Mouse (Mus musculus) hindbrain, postnatal 0 days (tissue): Measurements from ENCODE around the gene Sit1. TPM values are rescaled to one million over a fixed set of nuclear protein-coding genes. Genes with fewer than 3 reads are reported as not detected.
A peak's percentile ranks its signal among the peaks of the same experiment; 100 is the strongest.

Experiments
- ATAC-seq: fragments of 200-750 bp; cut with Nextera tagmentation; 2 replicates; pipeline ENCODE4 v1.8.0; 2017; ENCODE audit warnings: mild to moderate bottlenecking, moderate TSS enrichment, moderate library complexity
- DNase-seq: peaks from one replicate; pipeline ENCODE4 v3.0.0-alpha.2; 2015; ENCODE audit warnings: low spot score
- H3K27ac ChIP-seq: fragments of 300-500 bp; sonication (generic); 2 replicates; pipeline ENCODE4 v1.5.1; 2014; ENCODE audit warnings: mild to moderate bottlenecking
- H3K27me3 ChIP-seq: fragments of 300-500 bp; sonication (generic); 2 replicates; pipeline ENCODE4 v1.6.1; 2014; ENCODE audit warnings: low read length, mixed read lengths; ENCODE audit not compliant: insufficient read depth
- H3K36me3 ChIP-seq: fragments of 300-500 bp; sonication (generic); 2 replicates; pipeline ENCODE4 v1.6.1; 2014; ENCODE audit warnings: low read length, mixed read lengths; ENCODE audit not compliant: insufficient read depth
- H3K4me1 ChIP-seq: fragments of 300-500 bp; sonication (generic); 2 replicates; pipeline ENCODE4 v1.6.1; 2014; ENCODE audit warnings: antibody characterized with exemption, low read length, mixed read lengths; ENCODE audit not compliant: insufficient read depth
- H3K4me2 ChIP-seq: fragments of 300-500 bp; sonication (generic); 2 replicates; pipeline ENCODE4 v1.6.1; 2014; ENCODE audit warnings: low read depth, mild to moderate bottlenecking, low read length, moderate library complexity, mixed read lengths
- H3K4me3 ChIP-seq: fragments of 300-500 bp; sonication (generic); 2 replicates; pipeline ENCODE4 v1.5.1; 2014; ENCODE audit warnings: low read length
- H3K9ac ChIP-seq: fragments of 300-500 bp; sonication (generic); replicated peaks from 2 replicates; pipeline ENCODE4 v1.6.1; 2014; ENCODE audit warnings: mild to moderate bottlenecking, low read length, moderate library complexity, mixed read lengths
- H3K9me3 ChIP-seq: fragments of 300-500 bp; sonication (generic); 2 replicates; pipeline ENCODE4 v1.6.1; 2016; ENCODE audit warnings: low read length, mixed read lengths
- CTCF ChIP-seq: IDR thresholded peaks from 2 replicates; pipeline ENCODE4 v1.5.1; 2016; ENCODE audit warnings: antibody characterized with exemption, control low read depth, low read depth
- WGBS: fragments of 180-500 bp; shearing (Covaris S2); extraction: QIAGEN DNeasy Blood & Tissue Kit; methylation state at CpG from one replicate; pipeline ENCODE4 v1.1.7; 2014; 5-methylcytosine and 5-hydroxymethylcytosine counted together
- polyA plus RNA-seq: library from polyadenylated mRNA; unstranded; fragments of >200 nt; fragmentation: Nextera tagmentation; extraction: Ambion mirVana; gene quantifications from 2 replicates; pipeline ENCODE4 v1.2.1, GENCODE M21; 2015
- total RNA-seq: library from RNA; depleted of rRNA; stranded (reverse); fragments of >200 nt; gene quantifications from 2 replicates; pipeline ENCODE4 v1.2.3, GENCODE M21; 2014; rRNA removed

The Sit1 gene
- total and polyA plus RNA-seq, 2 experiments from 2014 or later, result not detected

DNA sequence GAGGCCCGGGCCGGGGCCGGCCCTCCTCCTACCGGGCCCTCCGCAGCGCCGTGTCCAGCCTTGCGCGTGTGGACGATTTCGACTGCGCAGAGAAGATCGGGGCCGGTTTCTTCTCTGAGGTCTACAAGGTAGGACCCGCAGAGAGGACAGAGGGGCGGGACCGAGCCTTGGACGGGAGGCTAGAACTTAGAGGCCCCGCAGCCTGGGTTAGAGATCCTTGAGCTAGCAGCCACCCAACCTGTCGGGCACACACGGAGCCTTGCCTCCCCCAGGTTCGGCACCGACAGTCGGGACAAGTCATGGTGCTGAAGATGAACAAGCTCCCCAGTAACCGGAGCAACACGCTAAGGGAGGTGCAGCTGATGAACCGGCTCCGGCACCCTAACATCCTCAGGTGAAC, 40.0 kb downstream of the Sit1 start:
- no peak for TF ChIP-seq CTCF
- peak; percentile 34 for DNase-seq
- Histone ChIP-seq H3K4me3 (peak overlapping the region; percentile 96), H3K9ac (peak overlapping the region; percentile 99), H3K4me2 (peak overlapping the region; percentile 93), H3K27me3 (no peaks in the 10 kb centered on the region), H3K27ac (peak overlapping the region; percentile 91), H3K4me1 (peaks cover 9% of the 10 kb centered on the region), H3K36me3 (peaks cover 29% of the 10 kb centered on the region), H3K9me3 (no peaks in the 10 kb centered on the region)
- WGBS, result 1% methylated on average over 25 of the region's 28 CpGs
- ATAC-seq, result peak; percentile 5; the same call in 1 of the 2 replicates

DNA sequence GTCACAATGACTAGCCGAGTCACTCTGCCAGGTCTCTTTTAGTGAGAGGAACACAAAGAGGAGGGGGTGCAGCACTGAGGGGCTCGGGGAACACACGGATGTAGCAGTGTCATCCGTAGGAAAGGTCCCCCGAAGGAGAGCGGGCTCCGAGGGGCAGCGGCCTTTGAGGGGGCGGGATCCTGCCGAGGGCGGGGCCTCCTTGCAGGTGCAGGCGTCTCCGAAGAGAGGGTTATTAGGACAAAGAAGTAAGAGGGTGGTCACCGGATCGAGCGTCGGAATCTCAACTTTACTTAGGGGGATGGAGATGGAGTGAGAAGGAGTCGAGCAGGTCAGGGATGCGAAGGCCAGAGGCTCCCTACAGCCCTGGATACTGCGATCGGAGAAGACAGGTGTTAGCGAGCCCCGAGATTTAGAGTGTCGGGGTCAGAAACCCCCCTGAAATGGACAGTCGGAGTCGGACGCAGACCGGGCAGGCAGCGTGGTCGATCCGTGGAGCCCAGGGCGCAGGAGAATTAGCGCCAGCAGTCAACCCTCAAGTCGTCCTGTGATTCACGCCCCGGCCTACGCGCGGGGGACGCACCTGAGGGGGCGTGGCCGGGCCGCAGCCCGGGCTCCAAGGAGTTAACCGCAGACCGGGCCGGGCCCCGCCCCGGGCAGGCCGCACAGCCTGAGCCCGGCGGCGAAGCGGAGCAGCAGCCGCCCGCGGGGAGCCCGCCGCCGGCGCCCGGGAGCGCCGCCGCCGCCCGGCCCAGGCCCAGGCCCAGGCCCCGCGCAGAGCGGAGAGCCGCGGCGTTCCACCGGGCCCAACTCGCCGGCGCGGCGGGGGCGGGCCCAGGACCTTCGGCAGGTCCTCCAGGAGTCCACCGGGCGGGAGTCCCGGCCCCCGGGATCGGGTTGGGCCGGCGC, 40.8 kb downstream of the Sit1 start:
- H3K4me1 ChIP-seq, result peaks cover 9% of the 10 kb centered on the region
- H3K9me3 ChIP-seq, result no peaks in the 10 kb centered on the region
- H3K4me3 ChIP-seq, result peak overlapping the region; percentile 96
- peak; percentile 52 for ATAC-seq
- peak; percentile 87 for DNase-seq
- H3K4me2 ChIP-seq, result peak overlapping the region; percentile 93
- no peak for TF ChIP-seq CTCF
- H3K36me3 ChIP-seq, result peaks cover 28% of the 10 kb centered on the region
- peak overlapping the region; percentile 91 for H3K27ac ChIP-seq
- H3K9ac ChIP-seq, result peak overlapping the region; percentile 99
- no peaks in the 10 kb centered on the region for H3K27me3 ChIP-seq
- 2% methylated on average over 83 of the region's 88 CpGs for WGBS

DNA sequence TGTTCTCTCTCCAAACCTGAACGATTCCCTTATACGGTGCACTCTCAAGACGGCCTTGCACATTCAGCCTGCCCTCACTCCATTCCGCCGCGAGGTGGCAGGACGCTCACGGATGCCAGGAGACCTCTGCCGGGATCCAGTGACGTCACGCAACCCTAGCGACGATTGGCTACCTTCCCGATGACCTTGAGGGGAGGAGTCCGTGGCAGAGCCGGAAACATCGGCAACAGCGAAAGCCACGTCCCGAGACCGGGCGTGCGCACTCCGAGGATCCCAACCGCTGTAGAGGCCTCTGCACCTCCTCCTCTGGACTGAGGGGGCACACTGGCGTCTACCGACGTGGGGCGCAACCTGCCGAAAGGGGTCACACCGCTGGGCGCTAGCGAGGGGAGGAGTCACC, 41.5 kb downstream of the Sit1 start:
- H3K27me3 ChIP-seq, result no peaks in the 10 kb centered on the region
- peaks cover 21% of the 10 kb centered on the region for H3K36me3 ChIP-seq
- peaks cover 9% of the 10 kb centered on the region for H3K4me1 ChIP-seq
- H3K27ac ChIP-seq, result peak overlapping the region; percentile 91
- WGBS, result under 1% methylated on average over 33 of the region's 33 CpGs
- TF ChIP-seq CTCF, result peak; percentile 96
- H3K4me3 ChIP-seq, result peak overlapping the region; percentile 96
- H3K4me2 ChIP-seq, result peak overlapping the region; percentile 93
- peak overlapping the region; percentile 99 for H3K9ac ChIP-seq
- ATAC-seq (peak; percentile 96), DNase-seq (peak; percentile 100)
- H3K9me3 ChIP-seq, result no peaks in the 10 kb centered on the region

DNA sequence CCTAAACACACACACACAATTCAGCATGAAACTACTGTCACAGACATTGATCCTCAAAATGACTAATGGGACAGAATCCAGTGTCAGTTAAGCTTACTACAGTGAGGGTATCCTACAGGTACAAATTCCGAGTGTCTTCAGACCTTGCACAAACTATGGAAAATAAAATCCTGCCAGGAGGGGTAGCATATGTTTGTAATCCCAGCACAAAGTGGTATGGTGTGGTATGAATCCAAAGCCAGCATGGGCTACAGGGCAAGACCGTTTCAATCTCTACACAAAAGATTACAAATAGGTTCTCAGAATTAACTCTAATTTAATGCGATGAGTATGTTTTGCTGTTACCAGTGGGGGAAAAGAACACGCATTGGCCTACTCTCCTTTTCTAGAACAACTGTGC, 41.9 kb downstream of the Sit1 start, which contains the start of gene Tesk1:
Tesk1 (plus strand) TSS at position 301 of the 400 bp plus-strand sequence.
- ATAC-seq, result peak; percentile 4; the same call in 1 of the 2 replicates
- Histone ChIP-seq H3K36me3 (peaks cover 17% of the 10 kb centered on the region), H3K27ac (peak within 1 kb of the TSS; percentile 91), H3K9ac (peak within 1 kb of the TSS; percentile 99), H3K4me2 (peak within 1 kb of the TSS; percentile 93), H3K4me3 (peak within 1 kb of the TSS; percentile 96), H3K9me3 (no peaks in the 10 kb centered on the region), H3K4me1 (peaks cover 9% of the 10 kb centered on the region), H3K27me3 (no peaks in the 10 kb centered on the region)
- TF ChIP-seq CTCF, result no peak
- DNase-seq, result no peak
- WGBS, result 22% methylated on average over 4 of the region's 4 CpGs

DNA sequence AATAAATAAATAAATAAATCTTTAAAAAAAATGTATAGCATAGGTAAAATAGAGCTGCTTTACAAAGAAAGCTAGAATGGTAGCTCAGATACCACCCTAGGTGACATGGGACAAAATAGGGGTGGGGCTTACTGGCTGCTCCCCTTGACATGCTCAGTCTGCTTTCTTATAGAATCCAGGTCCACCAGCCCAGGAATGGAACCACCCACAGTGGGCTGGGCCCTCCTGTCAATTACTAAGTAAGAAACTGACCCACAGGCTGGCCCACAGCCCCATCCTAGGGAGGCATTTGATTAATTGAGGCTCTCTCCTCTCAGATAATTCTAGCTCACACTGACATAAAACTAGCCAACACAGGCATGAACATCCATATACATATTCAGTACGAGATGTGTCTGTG, 50.7 kb downstream of the Sit1 start:
- Histone ChIP-seq H3K36me3 (no peaks in the 10 kb centered on the region), H3K9me3 (no peaks in the 10 kb centered on the region), H3K27me3 (no peaks in the 10 kb centered on the region), H3K4me1 (no peaks in the 10 kb centered on the region), H3K4me2 (no peak overlapping the region), H3K9ac (no peak overlapping the region), H3K4me3 (no peak overlapping the region), H3K27ac (no peak overlapping the region)
- DNase-seq, result no peak
- ATAC-seq, result no peak
- TF ChIP-seq CTCF, result no peak
- 86% methylated on average over 1 of the region's 1 CpGs for WGBS

Other genes with a start within 250 kb of the Sit1 start
- gene Atp8b5, start 216.6 kb downstream of the Sit1 start, total RNA-seq, result 0.32 and 2.4 TPM in 2 replicates
- 0.44 and 0.54 TPM in 2 replicates for gene Atp8b5, start 216.6 kb downstream of the Sit1 start, polyA plus RNA-seq
- 151 and 189 TPM in 2 replicates for gene Rusc2, start 101.8 kb downstream of the Sit1 start, total RNA-seq
- gene Rusc2, start 101.8 kb downstream of the Sit1 start, polyA plus RNA-seq, result 51.3 and 63.8 TPM in 2 replicates
- 0.61 and 1.4 TPM in 2 replicates for gene Fam166b, start 54.6 kb downstream of the Sit1 start, total RNA-seq
- gene Fam166b, start 54.6 kb downstream of the Sit1 start, polyA plus RNA-seq, result 1.6 TPM in 2 replicates
- gene Tesk1, start 41.8 kb downstream of the Sit1 start, total RNA-seq, result 157 and 171 TPM in 2 replicates
- gene Tesk1, start 41.8 kb downstream of the Sit1 start, polyA plus RNA-seq, result 16.2 and 17.8 TPM in 2 replicates
- not detected in 2 replicates for gene Cd72, start 29.1 kb downstream of the Sit1 start, total RNA-seq
- gene Cd72, start 29.1 kb downstream of the Sit1 start, polyA plus RNA-seq, result 4.4 and 4.7 TPM in 2 replicates
- gene Ccdc107, start 9.2 kb upstream of the Sit1 start, total RNA-seq, result 36.6 and 89.9 TPM in 2 replicates
- gene Ccdc107, start 9.2 kb upstream of the Sit1 start, polyA plus RNA-seq, result 104 and 108 TPM in 2 replicates
- gene Arhgef39, start 16.0 kb upstream of the Sit1 start, total RNA-seq, result 6.9 and 20.6 TPM in 2 replicates
- gene Arhgef39, start 16.0 kb upstream of the Sit1 start, polyA plus RNA-seq, result 4.5 and 8.0 TPM in 2 replicates
- gene Car9, start 23.2 kb upstream of the Sit1 start, total RNA-seq, result 0.26 TPM in 1 of 2 replicates, not detected in the other
- 0.50 and 1.1 TPM in 2 replicates for gene Car9, start 23.2 kb upstream of the Sit1 start, polyA plus RNA-seq
- gene Tpm2, start 40.0 kb upstream of the Sit1 start, total RNA-seq, result 2.4 and 5.9 TPM in 2 replicates
- gene Tpm2, start 40.0 kb upstream of the Sit1 start, polyA plus RNA-seq, result 7.7 and 9.4 TPM in 2 replicates
- gene Creb3, start 78.6 kb upstream of the Sit1 start, total RNA-seq, result 40.1 and 75.9 TPM in 2 replicates
- 77.9 and 82.8 TPM in 2 replicates for gene Creb3, start 78.6 kb upstream of the Sit1 start, polyA plus RNA-seq
- 43.0 and 51.0 TPM in 2 replicates for gene Tln1, start 79.0 kb upstream of the Sit1 start, total RNA-seq
- gene Tln1, start 79.0 kb upstream of the Sit1 start, polyA plus RNA-seq, result 69.9 and 70.3 TPM in 2 replicates
- 18.9 and 31.2 TPM in 2 replicates for gene Rgp1, start 95.0 kb upstream of the Sit1 start, total RNA-seq
- 11.5 and 13.5 TPM in 2 replicates for gene Rgp1, start 95.0 kb upstream of the Sit1 start, polyA plus RNA-seq
- 34.0 and 36.3 TPM in 2 replicates for gene Gba2, start 95.1 kb upstream of the Sit1 start, total RNA-seq
- 45.4 and 47.6 TPM in 2 replicates for gene Gba2, start 95.1 kb upstream of the Sit1 start, polyA plus RNA-seq
- not detected in 2 replicates for gene Msmp, start 100.8 kb upstream of the Sit1 start, total RNA-seq
- 1.2 and 1.9 TPM in 2 replicates for gene Msmp, start 100.8 kb upstream of the Sit1 start, polyA plus RNA-seq
- 25.0 and 41.3 TPM in 2 replicates for gene Npr2, start 148.2 kb upstream of the Sit1 start, total RNA-seq
- 8.8 and 8.9 TPM in 2 replicates for gene Npr2, start 148.2 kb upstream of the Sit1 start, polyA plus RNA-seq
- 6.8 and 17.0 TPM in 2 replicates for gene Spag8, start 169.9 kb upstream of the Sit1 start, total RNA-seq
- gene Spag8, start 169.9 kb upstream of the Sit1 start, polyA plus RNA-seq, result 7.8 and 8.2 TPM in 2 replicates
- 86.8 and 131 TPM in 2 replicates for gene Hint2, start 172.7 kb upstream of the Sit1 start, total RNA-seq
- gene Hint2, start 172.7 kb upstream of the Sit1 start, polyA plus RNA-seq, result 98.7 and 107 TPM in 2 replicates
- 25.3 and 31.6 TPM in 2 replicates for gene Tmem8b, start 185.2 kb upstream of the Sit1 start, total RNA-seq
- gene Tmem8b, start 185.2 kb upstream of the Sit1 start, polyA plus RNA-seq, result 10.3 and 11.4 TPM in 2 replicates
- gene Fam221b, start 185.4 kb upstream of the Sit1 start, total RNA-seq, result not detected in 2 replicates
- gene Fam221b, start 185.4 kb upstream of the Sit1 start, polyA plus RNA-seq, result 1.4 and 1.6 TPM in 2 replicates
- gene Olfr70, start 217.1 kb upstream of the Sit1 start, total RNA-seq, result 0.36 TPM in 1 of 2 replicates, not detected in the other
- gene Olfr70, start 217.1 kb upstream of the Sit1 start, polyA plus RNA-seq, result not detected in 2 replicates
- gene Olfr71, start 226.5 kb upstream of the Sit1 start, total RNA-seq, result not detected in 2 replicates
- gene Olfr71, start 226.5 kb upstream of the Sit1 start, polyA plus RNA-seq, result not detected in 2 replicates
- 0.73 and 1.8 TPM in 2 replicates for gene Hrct1, start 243.5 kb upstream of the Sit1 start, total RNA-seq
- 0.70 and 0.92 TPM in 2 replicates for gene Hrct1, start 243.5 kb upstream of the Sit1 start, polyA plus RNA-seq
- 0.10 and 0.22 TPM in 2 replicates for gene Spaar, start 246.3 kb upstream of the Sit1 start, total RNA-seq
- 0.08 and 0.13 TPM in 2 replicates for gene Spaar, start 246.3 kb upstream of the Sit1 start, polyA plus RNA-seq